Mouse (Mus musculus) myocyte (in vitro differentiated cells): ENCODE measurements around the gene 0610040J01Rik. TPM values are rescaled to one million over a fixed set of nuclear protein-coding genes. Genes with fewer than 3 reads are reported as not detected.

Source experiments
- H3K27me3 ChIP-seq: one replicate; pipeline ENCODE4 v1.6.1; 2011; ENCODE audit not compliant: control insufficient read depth, insufficient read depth, insufficient read length
- H3K36me3 ChIP-seq: one replicate; pipeline ENCODE4 v1.6.1; 2011; ENCODE audit not compliant: control insufficient read depth, insufficient read depth
- H3K4me2 ChIP-seq: one replicate; pipeline ENCODE4 v1.6.1; 2011; ENCODE audit warnings: low read depth, control low read depth
- H3K4me3 ChIP-seq: one replicate; pipeline ENCODE4 v1.5.1; 2011; ENCODE audit warnings: mild to moderate bottlenecking, control low read depth, moderate library complexity
- H3K79me2 ChIP-seq: one replicate; pipeline ENCODE4 v1.6.1; 2011; ENCODE audit not compliant: control insufficient read depth, insufficient read depth
- H3ac ChIP-seq: one replicate; pipeline ENCODE4 v1.6.1; 2011; ENCODE audit not compliant: control insufficient read depth, insufficient read length
- CEBPB ChIP-seq: IDR thresholded peaks from 2 replicates; pipeline ENCODE4 v1.6.1; 2011; ENCODE audit warnings: mild to moderate bottlenecking, moderate library complexity; ENCODE audit not compliant: poor library complexity, insufficient read depth, severe bottlenecking
- E2F4 ChIP-seq: IDR thresholded peaks from one replicate; pipeline ENCODE4 v1.6.1; 2011; ENCODE audit warnings: mild to moderate bottlenecking, control low read depth, moderate library complexity; ENCODE audit not compliant: insufficient read depth
- MAX ChIP-seq: IDR thresholded peaks from one replicate; pipeline ENCODE4 v1.6.1; 2011; ENCODE audit warnings: low read depth, mild to moderate bottlenecking, control low read depth
- MYOD1 ChIP-seq, 3 experiments: IDR thresholded peaks; one replicate each; pipeline ENCODE4 v1.6.1; 2011; ENCODE audit warnings: control low read depth in 2 of 3, low read depth in 2 of 3, mild to moderate bottlenecking in 2 of 3, moderate library complexity in 1 of 3; ENCODE audit not compliant: insufficient read length in 2 of 3, control insufficient read depth in 1 of 3
- MYOG ChIP-seq, 3 experiments: IDR thresholded peaks; one replicate each; pipeline ENCODE4 v1.6.1; 2011; ENCODE audit warnings: control low read depth in 2 of 3, low read depth in 2 of 3, mild to moderate bottlenecking in 2 of 3; ENCODE audit not compliant: insufficient read length in 2 of 3, control insufficient read depth in 1 of 3, insufficient read depth in 1 of 3
- POLR2A ChIP-seq: IDR thresholded peaks from one replicate; pipeline ENCODE4 v1.6.1; 2011; ENCODE audit warnings: low read depth, mild to moderate bottlenecking, control low read depth, moderate library complexity; ENCODE audit not compliant: insufficient read length
- POLR2AphosphoS2 ChIP-seq: IDR thresholded peaks from one replicate; pipeline ENCODE4 v1.6.1; 2011; ENCODE audit warnings: low read depth, control low read depth; ENCODE audit not compliant: insufficient read length
- REST ChIP-seq: IDR thresholded peaks from one replicate; pipeline ENCODE4 v1.6.1; 2011; ENCODE audit warnings: mild to moderate bottlenecking, control low read depth, moderate library complexity; ENCODE audit not compliant: insufficient read depth, insufficient read length
- SRF ChIP-seq: IDR thresholded peaks from one replicate; pipeline ENCODE4 v1.6.1; 2011; ENCODE audit warnings: low read depth; ENCODE audit not compliant: control insufficient read depth, insufficient read length
- TCF12 ChIP-seq: IDR thresholded peaks from one replicate; pipeline ENCODE4 v1.6.1; 2011; ENCODE audit warnings: mild to moderate bottlenecking, control low read depth; ENCODE audit not compliant: poor library complexity, insufficient read depth, severe bottlenecking
- TCF3 ChIP-seq: IDR thresholded peaks from one replicate; pipeline ENCODE4 v1.6.1; 2011; ENCODE audit warnings: low read depth, control low read depth; ENCODE audit not compliant: insufficient read length
- USF1 ChIP-seq: IDR thresholded peaks from one replicate; pipeline ENCODE4 v1.6.1; 2011; ENCODE audit warnings: low read depth, mild to moderate bottlenecking, control low read depth, moderate library complexity
- polyA plus RNA-seq: library from polyadenylated mRNA; unstranded; fragments of >200 nt; fragmentation: generic; extraction: Trizol; gene quantifications from one replicate; pipeline ENCODE4 v1.2.1, GENCODE M21; 2012; ENCODE audit warnings: missing spikeins

The 0610040J01Rik gene
- polyA plus RNA-seq, 1 experiment = not detected

DNA sequence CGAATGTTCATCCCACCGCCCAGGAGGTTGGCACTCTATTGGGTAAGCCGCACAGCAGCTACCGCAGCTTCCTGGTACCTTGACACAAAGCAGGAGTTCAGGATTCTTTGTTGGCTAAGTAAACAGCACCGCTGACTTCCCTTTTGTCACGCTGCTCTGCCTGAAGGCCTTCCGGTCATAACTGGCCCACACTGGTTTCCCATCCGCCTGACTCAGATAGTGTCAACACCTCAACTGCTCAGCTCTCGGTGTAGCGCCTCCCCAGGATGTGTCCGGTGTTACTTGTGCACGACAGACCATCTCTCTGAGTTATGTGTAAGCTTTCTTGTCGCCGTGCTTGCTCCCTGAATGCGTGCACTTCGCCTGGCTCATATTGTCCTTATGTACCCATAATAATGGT, 62.7 kb downstream of the 0610040J01Rik start:
- H3K36me3 ChIP-seq = no peaks in the 10 kb centered on the region
- H3K4me2 ChIP-seq = no peak overlapping the region
- H3K79me2 ChIP-seq = no peaks in the 10 kb centered on the region
- no peaks in the 10 kb centered on the region for H3K27me3 ChIP-seq
- no peak overlapping the region for H3K4me3 ChIP-seq
- H3ac ChIP-seq = no peak overlapping the region
- no peak for TF ChIP-seq TCF12
- no peak for TF ChIP-seq POLR2A
- no peak for TF ChIP-seq SRF
- TF ChIP-seq E2F4 = no peak
- TF ChIP-seq MYOG (IDR thresholded peaks at IDR 0.05; ENCODE audit: control insufficient read depth in 1 of 3, insufficient read depth in 1 of 3, insufficient read length in 2 of 3, low read depth in 2 of 3) = no peak
- no peak for TF ChIP-seq TCF3
- no peak for TF ChIP-seq MYOD1 (IDR thresholded peaks at IDR 0.05; ENCODE audit: control insufficient read depth in 1 of 3, insufficient read length in 2 of 3, low read depth in 2 of 3)
- no peak for TF ChIP-seq POLR2AphosphoS2
- no peak for TF ChIP-seq CEBPB
- no peak for TF ChIP-seq MAX
- no peak for TF ChIP-seq REST
- no peak for TF ChIP-seq USF1

DNA sequence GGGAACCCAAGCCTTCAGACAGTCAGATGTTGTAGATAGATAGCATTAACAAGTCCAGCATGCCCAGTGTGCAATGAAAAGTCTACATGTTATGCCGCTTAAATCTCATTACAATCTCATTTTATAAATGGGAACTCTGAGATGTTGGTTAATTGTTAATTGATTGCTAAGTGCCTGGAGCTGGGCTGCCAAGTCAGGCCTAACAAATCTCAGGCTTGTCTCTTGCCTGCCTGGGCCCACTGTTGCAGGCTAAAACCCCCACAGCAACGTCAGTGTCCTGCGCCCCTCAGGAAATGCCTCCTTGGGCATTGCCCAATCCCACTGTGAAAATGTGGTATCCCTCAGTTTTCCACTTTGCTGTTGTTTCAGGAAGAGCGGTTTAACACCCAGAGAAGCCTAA, 63.9 kb downstream of the 0610040J01Rik start:
- H3K4me3 ChIP-seq = no peak overlapping the region

DNA sequence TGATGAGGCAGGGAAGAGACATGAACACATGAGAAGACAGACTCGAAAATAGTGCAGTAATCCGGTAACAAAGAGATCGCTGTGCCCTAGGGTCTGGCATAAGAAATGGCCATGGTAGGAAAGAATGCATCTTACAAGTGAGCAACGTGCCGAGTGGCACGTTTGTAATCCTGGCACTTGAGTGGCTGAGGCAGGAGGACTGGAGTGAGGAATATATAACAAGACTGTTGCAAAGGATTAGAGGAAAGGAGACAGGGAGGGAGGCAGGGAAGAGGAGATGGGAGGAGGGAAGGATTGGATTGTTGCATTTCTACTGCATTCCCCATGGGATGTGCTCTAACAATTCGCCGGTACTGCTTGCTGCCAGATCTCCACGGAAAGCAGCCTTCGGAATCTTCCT, 66.9 kb downstream of the 0610040J01Rik start:
- H3ac ChIP-seq = no peak overlapping the region
- H3K79me2 ChIP-seq = no peaks in the 10 kb centered on the region
- H3K4me3 ChIP-seq = no peak overlapping the region
- TF ChIP-seq TCF3 = no peak
- no peak for TF ChIP-seq CEBPB
- no peak for TF ChIP-seq TCF12
- no peak for TF ChIP-seq SRF
- no peak for TF ChIP-seq USF1
- no peak for TF ChIP-seq POLR2A
- TF ChIP-seq E2F4 = no peak
- no peak for TF ChIP-seq MYOD1 (IDR thresholded peaks at IDR 0.05; ENCODE audit: control insufficient read depth in 1 of 3, insufficient read length in 2 of 3, low read depth in 2 of 3)
- no peak for TF ChIP-seq REST
- no peak for TF ChIP-seq MYOG (IDR thresholded peaks at IDR 0.05; ENCODE audit: control insufficient read depth in 1 of 3, insufficient read depth in 1 of 3, insufficient read length in 2 of 3, low read depth in 2 of 3)
- no peak for TF ChIP-seq MAX
- TF ChIP-seq POLR2AphosphoS2 = no peak
- H3K36me3 ChIP-seq = no peaks in the 10 kb centered on the region
- no peaks in the 10 kb centered on the region for H3K27me3 ChIP-seq
- no peak overlapping the region for H3K4me2 ChIP-seq

More for the DNA sequence above, 63.9 kb downstream of the 0610040J01Rik start:
- Histone ChIP-seq H3K79me2 (no peaks in the 10 kb centered on the region), H3K27me3 (no peaks in the 10 kb centered on the region), H3K36me3 (no peaks in the 10 kb centered on the region), H3ac (no peak overlapping the region), H3K4me2 (no peak overlapping the region)
- no peak for TF ChIP-seq POLR2A
- no peak for TF ChIP-seq POLR2AphosphoS2
- TF ChIP-seq MAX = no peak
- no peak for TF ChIP-seq MYOD1 (IDR thresholded peaks at IDR 0.05; ENCODE audit: control insufficient read depth in 1 of 3, insufficient read length in 2 of 3, low read depth in 2 of 3)
- no peak for TF ChIP-seq E2F4
- TF ChIP-seq REST = no peak
- TF ChIP-seq CEBPB = no peak
- TF ChIP-seq MYOG (IDR thresholded peaks at IDR 0.05; ENCODE audit: control insufficient read depth in 1 of 3, insufficient read depth in 1 of 3, insufficient read length in 2 of 3, low read depth in 2 of 3) = no peak
- no peak for TF ChIP-seq USF1
- TF ChIP-seq TCF12 = no peak
- no peak for TF ChIP-seq SRF
- no peak for TF ChIP-seq TCF3

GRCm38 (mm10) chr5:63886292-63886691, 74.1 kb downstream of the 0610040J01Rik start:
- no peak overlapping the region for H3ac ChIP-seq
- H3K79me2 ChIP-seq = no peaks in the 10 kb centered on the region
- no peak overlapping the region for H3K4me3 ChIP-seq
- H3K36me3 ChIP-seq = no peaks in the 10 kb centered on the region
- no peak for TF ChIP-seq MYOG (IDR thresholded peaks at IDR 0.05; ENCODE audit: control insufficient read depth in 1 of 3, insufficient read depth in 1 of 3, insufficient read length in 2 of 3, low read depth in 2 of 3)
- TF ChIP-seq POLR2A = no peak
- no peak for TF ChIP-seq TCF3
- no peak for TF ChIP-seq E2F4
- H3K4me2 ChIP-seq = no peak overlapping the region
- H3K27me3 ChIP-seq = no peaks in the 10 kb centered on the region

DNA sequence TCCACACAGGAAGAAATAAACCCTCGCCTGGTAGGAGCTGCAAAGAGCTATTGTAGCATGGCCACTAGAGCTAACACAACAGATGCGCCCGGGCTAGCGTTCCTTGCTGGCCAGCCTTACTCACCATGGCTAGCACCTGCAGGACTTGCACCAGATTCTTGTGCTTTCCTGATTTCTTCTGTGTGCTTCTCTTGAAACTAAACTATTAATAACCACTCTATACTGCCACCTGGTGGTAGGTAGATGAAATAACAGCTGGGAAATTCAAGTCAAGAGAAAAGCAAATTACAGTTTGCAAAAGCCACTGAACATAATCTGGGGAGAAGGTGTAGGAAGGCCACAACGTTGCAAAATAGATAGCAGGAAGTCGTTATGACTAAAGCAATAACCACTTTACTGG, 74.5 kb downstream of the 0610040J01Rik start:
- H3K4me2 ChIP-seq = no peak overlapping the region
- H3K4me3 ChIP-seq = no peak overlapping the region
- no peaks in the 10 kb centered on the region for H3K79me2 ChIP-seq
- H3K27me3 ChIP-seq = no peaks in the 10 kb centered on the region
- H3K36me3 ChIP-seq = no peaks in the 10 kb centered on the region
- H3ac ChIP-seq = no peak overlapping the region
- TF ChIP-seq POLR2AphosphoS2 (no peak), REST (no peak), SRF (no peak), USF1 (no peak), POLR2A (no peak), TCF3 (no peak), E2F4 (no peak), MYOG (IDR thresholded peaks at IDR 0.05; ENCODE audit: control insufficient read depth in 1 of 3, insufficient read depth in 1 of 3, insufficient read length in 2 of 3, low read depth in 2 of 3) (no peak), MYOD1 (IDR thresholded peaks at IDR 0.05; ENCODE audit: control insufficient read depth in 1 of 3, insufficient read length in 2 of 3, low read depth in 2 of 3) (no peak)
